Mouse (Mus musculus) left cerebral cortex, adult 2 months (tissue): ENCODE measurements around the gene Gm10277. TPM values are rescaled to one million over a fixed set of nuclear protein-coding genes. Genes with fewer than 3 reads are reported as not detected.
"Not testable (repeated sequence)": the region's sequence is repeated elsewhere in the genome, so short reads cannot be mapped to it uniquely, and the experiment has no call there.

Experiments
- DNase-seq, 2 experiments: peaks; one replicate each; pipeline ENCODE4 v3.0.0; 2021 to 2022; ENCODE audit warnings: low spot score in 2 of 2, mixed read lengths in 1 of 2; ENCODE audit errors: extremely low spot score in 1 of 2
- H3K27ac ChIP-seq: fragments of 200-600 bp; 2 replicates; pipeline ENCODE4 v1.8.1; 2022
- H3K4me3 ChIP-seq: fragments of 200-600 bp; 2 replicates; pipeline ENCODE4 v1.8.1; 2022
- CTCF ChIP-seq: fragments of 200-600 bp; IDR thresholded peaks from 2 replicates; pipeline ENCODE4 v1.8.1; 2022; ENCODE audit warnings: antibody characterized with exemption, mild to moderate bottlenecking, moderate library complexity
- intact Hi-C: fragments of 180-260 bp; cut with DNase I; formaldehyde crosslinking; loops from one replicate; pipeline ENCODE4 v1.15.1; 2025
- total RNA-seq, 2 experiments: library from RNA; stranded (reverse); gene quantifications; 2 replicates each; pipeline ENCODE4 v1.2.3; 2021

Gm10277 gene
- total RNA-seq, 2 experiments from 2014 or later: not detected

GRCm38 (mm10) chr11:77765459-77765777 lies 22.1 kb downstream of the Gm10277 start:
- peak in 1 of 2 experiments; percentile 15 for DNase-seq

GRCm38 (mm10) chr11:77764694-77765458 lies 22.7 kb downstream of the Gm10277 start:
- H3K4me3 ChIP-seq: peak overlapping the region; percentile 84
- peak; percentile 38 to 48 for DNase-seq
- intact Hi-C loops: no loop called here
- H3K27ac ChIP-seq: peak overlapping the region; percentile 97
- no peak for TF ChIP-seq CTCF

More at GRCm38 (mm10) chr11:77765459-77765777, 22.1 kb downstream of the Gm10277 start:
- TF ChIP-seq CTCF: no peak
- Histone ChIP-seq H3K4me3 (peak overlapping the region; percentile 84), H3K27ac (peak overlapping the region; percentile 97)
- intact Hi-C loops: no loop called here

- TF ChIP-seq CTCF: no peak
- DNase-seq: peak in 1 of 2 experiments; percentile 51
These were observed 23.7 kb downstream of the Gm10277 start for GRCm38 (mm10) chr11:77763673-77764340.

GRCm38 (mm10) chr11:77762783-77763672 lies 24.5 kb downstream of the Gm10277 start, which contains the start of gene Myo18a:
TSS of gene Myo18a (plus strand) at chr11:77763246.
- peak; percentile 75 for TF ChIP-seq CTCF
- peak; percentile 85 to 88 for DNase-seq
- intact Hi-C loops: loop anchor here (1.0 kb wide), 1 partner anchor 30 kb away; no protein-coding TSS in a partner anchor
- Histone ChIP-seq H3K27ac (peak within 1 kb of the TSS; percentile 97), H3K4me3 (peak within 1 kb of the TSS; percentile 84)

More at GRCm38 (mm10) chr11:77763673-77764340, 23.7 kb downstream of the Gm10277 start:
- intact Hi-C loops: loop anchor here (1.0 kb wide), 1 partner anchor 29 kb away; no protein-coding TSS in a partner anchor
- Histone ChIP-seq H3K4me3 (peak overlapping the region; percentile 84), H3K27ac (peak overlapping the region; percentile 97)

- Histone ChIP-seq H3K27ac (no peak overlapping the region), H3K4me3 (no peak overlapping the region)
- TF ChIP-seq CTCF: no peak
- no peak for DNase-seq
- intact Hi-C loops: no loop called here
These were observed 27.5 kb downstream of the Gm10277 start for GRCm38 (mm10) chr11:77760031-77760430.

GRCm38 (mm10) chr11:77753469-77753868 lies 34.1 kb downstream of the Gm10277 start:
- DNase-seq: no peak
- intact Hi-C loops: no loop called here
- Histone ChIP-seq H3K4me3 (no peak overlapping the region), H3K27ac (no peak overlapping the region)
- TF ChIP-seq CTCF: no peak

- Histone ChIP-seq H3K4me3 (no peak overlapping the region), H3K27ac (no peak overlapping the region)
- intact Hi-C loops: no loop called here
- TF ChIP-seq CTCF: no peak
- no peak for DNase-seq
These were observed 35.0 kb downstream of the Gm10277 start for GRCm38 (mm10) chr11:77752525-77752924.

- no peak overlapping the region for H3K27ac ChIP-seq
- intact Hi-C loops: no loop called here
These were observed 38.6 kb downstream of the Gm10277 start for GRCm38 (mm10) chr11:77748996-77749395.

GRCm38 (mm10) chr11:77747103-77747502 lies 40.4 kb downstream of the Gm10277 start:
- H3K4me3 ChIP-seq, DNase-seq, H3K27ac ChIP-seq, intact Hi-C loops: not testable (repeated sequence)

More at GRCm38 (mm10) chr11:77748996-77749395, 38.6 kb downstream of the Gm10277 start:
- no peak overlapping the region for H3K4me3 ChIP-seq
- no peak for DNase-seq
- TF ChIP-seq CTCF: no peak

- Histone ChIP-seq H3K27ac (no peak overlapping the region), H3K4me3 (no peak overlapping the region)
- no peak for DNase-seq
- no peak for TF ChIP-seq CTCF
- intact Hi-C loops: no loop called here
These were observed 40.9 kb downstream of the Gm10277 start for GRCm38 (mm10) chr11:77746652-77747051.

GRCm38 (mm10) chr11:77743966-77744365 lies 43.6 kb downstream of the Gm10277 start:
- intact Hi-C loops: no loop called here
- no peak for DNase-seq

More at GRCm38 (mm10) chr11:77743966-77744365, 43.6 kb downstream of the Gm10277 start:
- peak; percentile 57 for TF ChIP-seq CTCF
- H3K27ac ChIP-seq: no peak overlapping the region
- H3K4me3 ChIP-seq: no peak overlapping the region
